Mouse (Mus musculus) liver, embryonic 11.5 days (tissue): ENCODE results near the gene BC004004. TPM values are rescaled to one million over a fixed set of nuclear protein-coding genes. Genes with fewer than 3 reads are reported as not detected.
"Not testable (repeated sequence)": the region's sequence is repeated elsewhere in the genome, so short reads cannot be mapped to it uniquely, and the experiment has no call there.

ENCODE experiments used
- ATAC-seq: fragments of 200-750 bp; cut with Nextera tagmentation; replicated peaks from 2 replicates; pipeline ENCODE4 v1.8.0; 2017; ENCODE audit warnings: moderate number of reproducible peaks, mild to moderate bottlenecking, moderate TSS enrichment, moderate library complexity; ENCODE audit not compliant: low FRiP score
- DNase-seq: peaks from one replicate; pipeline ENCODE4 v3.0.0-alpha.2; 2017; ENCODE audit warnings: low spot score
- H3K27ac ChIP-seq: fragments of 300-500 bp; sonication (generic); 2 replicates; pipeline ENCODE4 v1.5.1; 2014; ENCODE audit warnings: mild to moderate bottlenecking, low read depth, low read length, control low read depth
- H3K27me3 ChIP-seq: fragments of 300-500 bp; sonication (generic); replicated peaks from 2 replicates; pipeline ENCODE4 v1.6.1; 2014; ENCODE audit warnings: low read length, mixed read lengths; ENCODE audit not compliant: control insufficient read depth, insufficient read depth
- H3K36me3 ChIP-seq: fragments of 300-500 bp; sonication (generic); 2 replicates; pipeline ENCODE4 v1.6.1; 2014; ENCODE audit warnings: mild to moderate bottlenecking, low read length, moderate library complexity, mixed read lengths; ENCODE audit not compliant: control insufficient read depth, insufficient read depth
- H3K4me1 ChIP-seq: fragments of 300-500 bp; sonication (generic); replicated peaks from 2 replicates; pipeline ENCODE4 v1.6.1; 2014; ENCODE audit warnings: low read length, mixed read lengths; ENCODE audit not compliant: control insufficient read depth, insufficient read depth
- H3K4me2 ChIP-seq: fragments of 300-500 bp; sonication (generic); 2 replicates; pipeline ENCODE4 v1.6.1; 2014; ENCODE audit warnings: mild to moderate bottlenecking, control low read depth, moderate library complexity
- H3K4me3 ChIP-seq: fragments of 300-500 bp; sonication (generic); 2 replicates; pipeline ENCODE4 v1.5.1; 2014; ENCODE audit warnings: low read depth, low read length, control low read depth
- H3K9ac ChIP-seq: fragments of 300-500 bp; sonication (generic); 2 replicates; pipeline ENCODE4 v1.6.1; 2014; ENCODE audit warnings: low read depth, low read length, control low read depth
- H3K9me3 ChIP-seq: fragments of 300-500 bp; sonication (generic); 2 replicates; pipeline ENCODE4 v1.6.1; 2016; ENCODE audit warnings: low read length, inconsistent platforms, mixed read lengths; ENCODE audit not compliant: control insufficient read depth
- WGBS: fragments of 180-500 bp; shearing (Covaris S2); extraction: QIAGEN DNeasy Blood & Tissue Kit; methylation state at CpG from one replicate; pipeline ENCODE4 v1.1.7; 2014; 5-methylcytosine and 5-hydroxymethylcytosine counted together
- polyA plus RNA-seq: library from polyadenylated mRNA; unstranded; fragments of >200 nt; fragmentation: Nextera tagmentation; extraction: Ambion mirVana; gene quantifications from 2 replicates; pipeline ENCODE4 v1.2.1, GENCODE M21; 2014

Gene BC004004
- polyA plus RNA-seq, 1 experiment from 2014 or later: 70.9 TPM

GRCm38 (mm10) chr17:29347126-29347644 is 78.6 kb downstream of the BC004004 start:
- Histone ChIP-seq H3K4me3 (peak overlapping the region; percentile 98), H3K27me3 (no peaks in the 10 kb centered on the region), H3K9me3 (no peaks in the 10 kb centered on the region), H3K36me3 (peaks cover 4% of the 10 kb centered on the region; the same call in 1 of the 2 replicates), H3K27ac (peak overlapping the region; percentile 66), H3K4me1 (peaks cover 34% of the 10 kb centered on the region), H3K9ac (peak overlapping the region; percentile 95), H3K4me2 (peak overlapping the region; percentile 94)
- no peak for DNase-seq
- ATAC-seq: peak; percentile 35
- WGBS: under 1% methylated on average over 40 of the region's 45 CpGs

GRCm38 (mm10) chr17:29347645-29348256 is 79.2 kb downstream of the BC004004 start, which contains the start of gene Mtch1:
Gene Mtch1 (minus strand): TSS chr17:29347934.
- Histone ChIP-seq H3K36me3 (peaks cover 4% of the 10 kb centered on the region; the same call in 1 of the 2 replicates), H3K27me3 (no peaks in the 10 kb centered on the region), H3K4me3 (peak within 1 kb of the TSS; percentile 98), H3K9ac (peak within 1 kb of the TSS; percentile 95), H3K27ac (peak within 1 kb of the TSS; percentile 66), H3K4me2 (peak within 1 kb of the TSS; percentile 94), H3K4me1 (peaks cover 28% of the 10 kb centered on the region), H3K9me3 (no peaks in the 10 kb centered on the region)
- DNase-seq: peak; percentile 100
- ATAC-seq: peak; percentile 97
- 1% methylated on average over 47 of the region's 53 CpGs for WGBS

GRCm38 (mm10) chr17:29348996-29349395 is 80.4 kb downstream of the BC004004 start:
- ATAC-seq: no peak
- peaks cover 23% of the 10 kb centered on the region for H3K4me1 ChIP-seq
- no peaks in the 10 kb centered on the region for H3K27me3 ChIP-seq
- no peaks in the 10 kb centered on the region; the same call in 1 of the 2 replicates for H3K36me3 ChIP-seq
- no peak overlapping the region for H3K27ac ChIP-seq
- WGBS: 60% methylated on average over 2 of the region's 2 CpGs
- H3K9me3 ChIP-seq: no peaks in the 10 kb centered on the region
- H3K4me3 ChIP-seq: no peak overlapping the region
- no peak overlapping the region for H3K9ac ChIP-seq
- no peak for DNase-seq
- H3K4me2 ChIP-seq: no peak overlapping the region

- not testable (repeated sequence) for H3K9me3 ChIP-seq, H3K27me3 ChIP-seq, H3K9ac ChIP-seq, H3K27ac ChIP-seq, ATAC-seq, DNase-seq, H3K4me2 ChIP-seq, H3K4me3 ChIP-seq, H3K36me3 ChIP-seq
- 78% methylated on average over 5 of the region's 5 CpGs for WGBS
- peaks cover 17% of the 10 kb centered on the region for H3K4me1 ChIP-seq
Measured at GRCm38 (mm10) chr17:29351056-29351455, 82.5 kb downstream of the BC004004 start.

GRCm38 (mm10) chr17:29355461-29355840 is 86.9 kb downstream of the BC004004 start:
- H3K9me3 ChIP-seq: no peaks in the 10 kb centered on the region
- H3K9ac ChIP-seq: 0 out of 2 replicates have a peak overlapping the region, but pooled peaks have one; percentile 34
- H3K36me3 ChIP-seq: no peaks in the 10 kb centered on the region
- H3K4me3 ChIP-seq: no peak overlapping the region
- ATAC-seq (no peak), DNase-seq (no peak)
- WGBS: 78% methylated on average over 5 of the region's 5 CpGs
- H3K27me3 ChIP-seq: no peaks in the 10 kb centered on the region
- H3K4me1 ChIP-seq: peaks cover 10% of the 10 kb centered on the region; the same call in 1 of the 2 replicates
- peak overlapping the region; percentile 66; the same call in 1 of the 2 replicates for H3K27ac ChIP-seq
- H3K4me2 ChIP-seq: no peak overlapping the region

GRCm38 (mm10) chr17:29355841-29356478 is 87.4 kb downstream of the BC004004 start:
- Histone ChIP-seq H3K4me2 (peak overlapping the region; percentile 60), H3K9me3 (no peaks in the 10 kb centered on the region), H3K27ac (peak overlapping the region; percentile 66; the same call in 1 of the 2 replicates), H3K36me3 (no peaks in the 10 kb centered on the region), H3K4me1 (peaks cover 14% of the 10 kb centered on the region; the same call in 1 of the 2 replicates), H3K27me3 (no peaks in the 10 kb centered on the region), H3K4me3 (peak overlapping the region; percentile 34), H3K9ac (peak overlapping the region; percentile 34; the same call in 1 of the 2 replicates)
- DNase-seq: no peak
- ATAC-seq: no peak
- WGBS: 52% methylated on average over 17 of the region's 17 CpGs

- H3K36me3 ChIP-seq: no peaks in the 10 kb centered on the region
- H3K27me3 ChIP-seq: no peaks in the 10 kb centered on the region
- H3K27ac ChIP-seq: 0 out of 2 replicates have a peak overlapping the region, but pooled peaks have one; percentile 66
- 12% methylated on average over 11 of the region's 11 CpGs for WGBS
- peak overlapping the region; percentile 34; the same call in 1 of the 2 replicates for H3K9ac ChIP-seq
- peak overlapping the region; percentile 34 for H3K4me3 ChIP-seq
- DNase-seq (peak; percentile 74), ATAC-seq (peak; percentile 61)
- H3K4me1 ChIP-seq: peaks cover 19% of the 10 kb centered on the region; the same call in 1 of the 2 replicates
- no peaks in the 10 kb centered on the region for H3K9me3 ChIP-seq
- H3K4me2 ChIP-seq: peak overlapping the region; percentile 60
Measured at GRCm38 (mm10) chr17:29356479-29356856, 87.9 kb downstream of the BC004004 start.

- DNase-seq: no peak
- ATAC-seq: no peak
- H3K27me3 ChIP-seq: no peaks in the 10 kb centered on the region
- no peak overlapping the region; the same call in 1 of the 2 replicates for H3K9ac ChIP-seq
- peak overlapping the region; percentile 34 for H3K4me3 ChIP-seq
- H3K4me1 ChIP-seq: peaks cover 21% of the 10 kb centered on the region; the same call in 1 of the 2 replicates
- no peaks in the 10 kb centered on the region for H3K9me3 ChIP-seq
- WGBS: 28% methylated on average over 9 of the region's 9 CpGs
- H3K27ac ChIP-seq: no peak overlapping the region
- peak overlapping the region; percentile 60 for H3K4me2 ChIP-seq
- no peaks in the 10 kb centered on the region for H3K36me3 ChIP-seq
Measured at GRCm38 (mm10) chr17:29356882-29357281, 88.3 kb downstream of the BC004004 start.
